Mouse (Mus musculus) hindbrain, embryonic 13.5 days (tissue): ENCODE data around the gene Cdc20. TPM values are rescaled to one million over a fixed set of nuclear protein-coding genes. Genes with fewer than 3 reads are reported as not detected.

ENCODE experiments used
- polyA plus RNA-seq: library from polyadenylated mRNA; unstranded; fragments of >200 nt; fragmentation: Nextera tagmentation; extraction: Ambion mirVana; gene quantifications from 2 replicates; pipeline ENCODE4 v1.2.1, GENCODE M21; 2015

Gene Cdc20
- polyA plus RNA-seq, 1 experiment from 2014 or later: 56.1 TPM

Other genes with a start within 250 kb of the Cdc20 start
- gene Ptprf, start 145.9 kb downstream of the Cdc20 start, polyA plus RNA-seq: 79.7 and 82.0 TPM in 2 replicates
- gene Szt2, start 28.1 kb downstream of the Cdc20 start, polyA plus RNA-seq: 10.6 and 10.9 TPM in 2 replicates
- 118 and 124 TPM in 2 replicates for gene Med8, start 28.0 kb downstream of the Cdc20 start, polyA plus RNA-seq
- gene Elovl1, start 9.3 kb downstream of the Cdc20 start, polyA plus RNA-seq: 32.9 and 33.3 TPM in 2 replicates
- gene Mpl, start 20.2 kb upstream of the Cdc20 start, polyA plus RNA-seq: 0.26 and 0.32 TPM in 2 replicates
- 17.7 and 18.7 TPM in 2 replicates for gene Tie1, start 52.7 kb upstream of the Cdc20 start, polyA plus RNA-seq
- not detected in 2 replicates for gene 2610528J11Rik, start 89.6 kb upstream of the Cdc20 start, polyA plus RNA-seq
- gene Tmem125, start 106.7 kb upstream of the Cdc20 start, polyA plus RNA-seq: 0.12 and 0.13 TPM in 2 replicates
- gene Cfap57, start 183.4 kb upstream of the Cdc20 start, polyA plus RNA-seq: 1.3 and 2.3 TPM in 2 replicates
- 106 and 121 TPM in 2 replicates for gene Ebna1bp2, start 183.4 kb upstream of the Cdc20 start, polyA plus RNA-seq
- not detected in 2 replicates for gene Olfr62, start 221.6 kb upstream of the Cdc20 start, polyA plus RNA-seq